Mouse (Mus musculus): Measurements from ENCODE around the gene 1700061G19Rik.

DNA sequence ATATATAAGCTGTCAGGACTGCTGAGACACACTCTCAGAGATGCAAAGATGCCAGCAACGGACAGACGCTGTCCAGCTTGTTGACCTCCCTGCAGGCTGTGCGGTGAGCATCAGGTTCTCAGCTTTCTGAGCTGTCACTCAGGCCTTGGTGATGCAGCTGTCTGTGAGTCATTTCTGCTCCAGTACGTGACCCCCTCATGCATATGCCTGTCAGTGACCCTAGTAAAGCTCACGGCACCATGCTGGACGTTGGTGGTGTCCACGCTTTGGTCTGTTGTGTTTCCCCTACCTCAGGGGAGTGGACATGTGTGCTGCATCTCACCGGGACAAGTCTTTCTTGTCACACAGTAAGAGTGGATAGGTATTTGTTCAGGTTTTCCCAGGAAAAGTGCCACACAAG is 3.5 kb upstream of the 1700061G19Rik start:
- TF ChIP-seq CTCF (IDR thresholded peaks at IDR 0.05; ENCODE audit: insufficient read depth, low read depth, low read length) (no peak), POLR2A (IDR thresholded peaks at IDR 0.05; ENCODE audit: insufficient read depth, low read depth, low read length) (no peak)

Measured in olfactory bulb, adult 2 months (tissue).